Mouse (Mus musculus): ENCODE measurements around the gene Ptprn2.

Ptprn2 gene

DNA sequence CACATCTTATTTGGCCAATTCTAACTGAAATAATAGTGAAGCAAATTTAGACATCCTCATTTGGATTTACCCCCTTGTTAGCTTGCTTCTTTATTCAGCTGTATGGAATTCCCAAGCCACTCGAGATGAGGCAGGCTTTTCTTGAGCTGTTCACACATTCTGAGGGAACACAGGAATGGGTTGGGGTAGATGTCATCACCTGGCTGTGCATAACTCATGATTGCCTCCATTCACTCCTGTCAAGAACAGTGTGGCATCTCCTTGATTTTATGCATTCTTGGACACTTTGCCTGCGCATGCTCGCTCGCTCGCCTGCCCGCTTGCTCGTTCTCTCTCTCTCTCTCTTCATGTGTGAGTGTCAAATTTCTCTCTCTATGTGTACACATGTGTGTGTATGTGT is 573.5 kb downstream of the Ptprn2 start:
- no peak for DNase-seq

DNA sequence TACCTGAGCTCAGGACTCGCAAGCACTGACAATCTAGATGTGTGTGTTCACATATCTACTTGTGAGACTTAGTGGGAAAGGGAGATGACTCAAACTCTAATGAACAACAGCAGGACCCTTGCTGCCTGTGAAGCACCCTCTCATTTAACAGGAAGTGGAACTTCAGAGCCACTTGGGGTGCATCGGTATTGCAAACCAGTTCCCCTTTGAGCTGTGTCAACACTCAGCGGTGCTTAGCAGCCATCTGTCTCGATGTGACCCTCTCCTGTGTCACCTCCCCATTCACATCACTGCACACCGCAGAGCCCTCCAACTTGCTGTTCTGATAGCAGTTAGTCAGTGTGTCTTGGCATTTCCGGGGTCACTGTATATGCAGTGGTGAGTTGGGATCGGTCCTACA is 592.1 kb downstream of the Ptprn2 start:
- no peak for DNase-seq

DNA sequence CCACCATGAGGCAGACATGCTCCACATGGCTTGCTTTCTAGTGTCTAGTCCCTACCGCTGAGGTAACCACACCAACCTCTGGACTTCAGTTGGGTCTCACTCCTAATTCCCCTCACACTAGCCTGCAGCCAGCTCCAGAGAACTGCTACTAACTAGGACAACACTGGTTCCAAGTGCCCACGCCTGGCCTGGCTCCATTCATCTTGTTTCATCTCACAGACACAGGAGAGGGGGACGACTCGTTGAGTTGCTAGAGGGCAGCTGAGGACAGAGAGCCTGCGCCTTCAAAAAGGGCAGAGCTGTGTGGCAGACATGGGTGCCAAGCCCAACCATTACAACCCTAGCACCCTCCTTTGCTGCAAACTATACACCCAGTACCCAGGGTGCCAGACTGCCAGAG is 593.4 kb downstream of the Ptprn2 start:
- no peak for DNase-seq

DNA sequence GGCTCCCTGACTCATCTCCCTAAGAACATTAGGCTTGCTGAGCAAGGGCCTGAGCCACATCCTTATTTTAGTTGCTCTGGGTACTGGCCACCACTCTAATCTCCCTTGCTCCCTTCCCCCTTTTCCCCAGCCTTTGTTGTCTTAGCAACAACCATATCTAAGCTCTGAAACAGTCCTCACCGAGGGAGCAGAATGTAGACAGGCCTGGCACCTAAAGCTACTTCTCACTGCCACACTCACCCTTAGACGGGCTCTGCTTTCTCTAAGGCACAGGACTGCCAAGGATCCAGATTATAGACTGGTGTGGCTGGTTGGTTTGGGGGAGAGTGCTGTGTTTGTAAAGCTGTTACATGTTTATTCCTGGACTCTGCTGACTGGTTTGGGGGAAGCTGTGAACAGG is 594.2 kb downstream of the Ptprn2 start:
- no peak for DNase-seq

DNA sequence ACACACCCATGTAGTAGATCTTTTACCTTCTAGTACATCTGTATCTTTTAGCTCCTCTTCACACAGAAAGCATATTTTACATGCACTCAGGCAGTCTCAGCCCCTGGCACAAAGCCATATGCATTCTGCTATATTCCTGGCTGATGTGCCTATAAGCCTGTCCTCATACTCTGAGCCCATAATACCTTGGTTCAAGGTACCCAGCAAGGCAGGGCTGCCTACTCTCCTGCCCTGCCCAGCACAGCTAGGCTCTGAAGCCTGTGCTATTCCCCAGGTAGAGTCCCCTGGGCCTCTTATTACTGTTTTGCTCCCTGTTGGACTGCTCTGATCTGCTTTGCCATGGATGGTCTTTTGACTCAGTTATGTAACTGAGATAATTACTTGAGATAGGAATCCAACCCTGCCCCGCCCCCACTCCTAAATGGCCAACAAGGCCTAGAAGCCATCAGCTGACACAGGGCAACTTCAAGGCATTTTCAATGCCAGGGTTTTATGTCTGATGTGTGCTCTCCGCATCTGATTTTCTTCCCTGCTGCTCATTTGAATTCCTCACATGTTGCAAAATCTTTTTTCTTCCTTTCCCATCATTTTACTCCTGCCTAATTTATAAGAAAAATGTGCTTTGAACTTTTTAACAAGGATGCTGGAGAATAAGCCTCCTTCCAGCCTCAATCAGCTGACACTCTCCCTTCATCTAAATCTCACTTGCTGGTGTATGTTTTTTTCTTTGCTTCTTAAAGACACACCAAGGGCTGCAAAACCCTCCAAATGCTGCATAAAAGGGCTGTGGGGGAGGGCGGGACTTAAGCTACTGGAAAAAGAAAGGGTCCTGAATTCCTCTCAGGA is 598.6 kb downstream of the Ptprn2 start:
- no peak for DNase-seq

DNA sequence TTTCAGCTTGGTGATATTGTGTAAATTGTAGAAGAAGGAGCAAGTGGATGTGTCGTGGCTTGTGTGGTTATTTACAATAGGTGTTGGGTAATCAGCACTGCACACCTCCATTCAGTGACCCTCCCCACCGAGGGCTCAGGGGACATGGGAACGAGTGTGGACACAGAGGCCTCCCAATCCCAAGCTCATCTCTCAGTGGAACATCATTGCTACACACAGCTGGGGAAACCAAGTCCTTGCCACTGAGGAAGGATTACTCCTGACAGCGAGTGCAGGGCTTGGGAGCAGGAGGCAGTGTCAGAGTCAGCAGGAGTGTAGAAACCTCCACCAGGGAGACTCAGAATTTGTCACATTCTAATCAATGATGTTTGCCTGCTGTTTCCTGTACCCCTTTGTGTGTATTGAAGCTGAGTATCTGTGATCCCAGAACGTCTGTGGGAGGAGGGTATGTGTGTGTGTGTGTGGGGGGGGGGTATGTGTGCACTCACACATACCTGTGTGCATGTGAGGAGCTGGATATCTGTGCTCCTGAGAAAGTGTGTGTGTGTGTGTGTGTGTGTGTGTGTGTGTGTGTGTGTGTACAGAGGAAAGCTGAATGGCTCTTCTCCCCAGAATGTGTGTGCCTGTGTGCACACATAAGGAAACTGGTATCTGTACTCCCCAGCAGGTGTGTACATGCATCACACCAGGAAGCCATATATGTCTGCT is 599.3 kb downstream of the Ptprn2 start:
- DNase-seq = no peak

DNA sequence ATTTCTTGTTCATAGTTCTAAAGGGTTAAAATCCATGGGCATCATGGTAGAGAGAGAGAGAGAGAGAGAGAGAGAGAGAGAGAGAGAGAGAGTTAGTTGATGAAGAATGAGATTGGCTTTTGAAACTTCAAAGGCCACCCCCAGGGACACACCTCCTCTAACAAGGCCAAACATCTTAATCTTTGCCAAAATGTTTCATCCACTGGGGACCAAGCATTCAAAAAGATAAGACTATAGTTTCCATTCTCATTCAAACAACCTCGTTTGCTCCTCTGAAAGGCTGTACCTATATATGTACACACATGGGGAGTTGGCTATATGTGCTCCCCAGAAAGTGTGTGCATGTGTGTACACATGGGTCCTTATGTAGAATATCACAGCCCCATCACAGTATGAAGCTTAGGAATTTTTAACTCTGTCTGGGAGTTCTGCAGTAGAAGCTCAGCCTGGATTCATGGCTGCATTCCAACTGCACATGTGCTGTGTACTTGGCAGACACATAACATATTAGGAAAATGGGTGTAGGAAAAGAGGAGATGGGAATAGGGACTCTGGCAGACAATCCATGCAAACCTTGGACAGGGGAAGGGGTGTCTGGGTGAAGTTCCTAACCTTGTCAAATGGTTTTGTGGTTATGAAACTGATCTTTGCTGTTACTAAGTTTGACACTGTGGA is 600.3 kb downstream of the Ptprn2 start:
- no peak for DNase-seq

DNA sequence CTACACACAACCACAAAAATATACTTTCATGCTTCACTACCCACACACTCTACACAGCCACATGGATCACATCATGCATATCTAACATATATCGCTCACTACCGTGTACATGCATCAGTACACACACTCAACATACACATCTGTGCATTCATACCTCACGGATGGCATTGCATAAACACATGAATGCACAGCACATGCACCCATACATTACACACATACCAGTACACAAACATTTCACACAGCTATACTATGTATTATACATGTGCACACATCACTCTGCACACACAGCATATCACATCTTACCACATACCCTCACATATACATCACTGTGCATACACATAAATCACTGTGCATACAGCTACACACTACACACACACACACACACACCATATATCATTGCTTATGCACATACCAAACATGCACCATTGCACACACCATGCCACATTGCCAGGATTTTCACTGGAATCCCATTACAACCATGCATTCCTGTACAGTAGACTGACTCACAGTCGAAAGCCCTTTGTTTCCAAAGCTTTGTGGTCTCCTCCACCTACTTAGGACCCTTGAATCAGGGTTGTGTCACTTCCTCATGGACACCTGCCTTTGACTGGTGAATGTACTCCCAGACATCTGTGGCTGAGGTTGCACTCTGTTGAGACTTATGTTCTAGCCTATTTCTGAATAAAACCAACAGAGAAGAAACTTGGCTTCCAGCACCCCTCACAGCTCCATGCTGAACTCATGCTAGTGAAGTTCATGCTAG is 607.0 kb downstream of the Ptprn2 start:
- DNase-seq = no peak

DNA sequence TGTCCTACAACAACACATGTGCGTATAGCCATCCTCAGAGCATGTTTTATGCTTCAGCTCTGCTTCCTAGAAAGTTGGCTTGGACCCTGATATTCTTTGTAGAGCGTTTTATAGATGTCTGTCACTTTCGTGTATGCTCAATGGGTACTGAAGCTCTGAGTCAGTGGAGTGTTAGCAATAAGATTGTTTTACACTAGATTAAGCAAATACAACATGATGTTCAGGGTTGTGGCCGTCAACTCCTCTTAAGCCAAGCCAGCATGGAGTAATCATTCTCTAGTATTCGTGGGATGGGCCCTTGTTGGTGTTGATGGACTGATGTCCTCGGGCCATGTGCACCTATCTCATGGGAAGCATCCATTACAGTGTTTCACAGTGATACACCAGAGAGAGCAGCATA is 610.4 kb downstream of the Ptprn2 start:
- no peak for DNase-seq

DNA sequence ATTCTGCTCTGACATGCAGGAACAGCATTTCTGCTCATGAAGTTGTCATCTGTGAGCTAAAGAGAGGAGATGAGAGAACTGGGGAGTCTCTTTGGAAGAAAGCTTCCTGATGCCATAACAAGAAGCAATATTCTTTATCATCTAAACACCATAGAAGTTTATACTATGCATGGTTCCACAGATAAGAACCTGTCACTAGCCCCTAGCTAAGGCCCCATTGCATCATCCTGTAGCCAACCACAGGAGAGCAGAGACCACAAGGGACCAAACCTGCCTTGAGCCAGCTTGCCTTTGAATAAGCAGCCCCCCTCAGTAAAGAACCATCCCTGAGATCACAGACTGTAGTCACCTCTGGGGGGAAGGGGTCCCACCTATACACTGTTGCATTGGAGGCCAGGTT is 612.8 kb downstream of the Ptprn2 start:
- DNase-seq = no peak

DNA sequence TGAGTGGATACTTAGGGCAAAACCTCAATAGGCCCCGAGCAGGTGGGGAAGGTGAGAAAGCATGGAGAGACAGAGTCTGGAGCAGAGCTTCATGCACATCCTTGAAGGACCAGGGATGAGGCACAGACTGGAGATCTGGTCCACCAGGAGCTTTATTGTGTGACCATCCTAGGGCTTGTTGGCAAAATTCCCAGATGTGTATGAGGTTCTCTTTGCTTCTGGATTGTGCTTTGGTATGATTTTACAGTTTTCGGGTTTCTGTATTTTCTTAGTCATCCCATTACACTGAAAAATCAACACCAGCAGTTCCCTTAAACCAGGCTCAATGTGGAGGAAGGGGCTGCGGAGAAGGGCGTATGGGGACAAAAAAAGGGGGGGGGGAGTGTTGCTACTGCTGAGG is 621.2 kb downstream of the Ptprn2 start:
- DNase-seq = no peak

DNA sequence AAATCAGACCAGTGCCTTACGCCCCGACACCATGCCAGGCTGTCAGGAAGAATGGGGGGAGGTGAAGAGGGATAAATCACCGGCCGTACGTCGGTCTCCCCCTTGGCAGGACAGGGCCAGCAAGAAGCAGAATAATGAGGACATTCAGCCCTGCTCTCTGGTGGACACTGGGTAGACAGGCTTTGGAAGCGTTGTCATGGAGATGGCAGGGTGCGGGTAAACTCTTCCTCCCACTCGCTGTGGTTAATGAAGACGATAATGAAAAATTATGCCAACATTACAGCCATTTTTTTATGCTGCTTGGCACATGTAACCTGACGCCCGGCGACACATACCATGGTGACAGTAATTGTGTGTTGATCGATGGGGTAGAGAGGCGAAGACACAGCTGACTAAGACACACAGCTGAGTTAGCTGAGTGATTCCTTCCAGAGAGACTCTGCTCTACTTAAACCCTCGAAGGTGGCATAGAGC is 621.7 kb downstream of the Ptprn2 start:
- DNase-seq = no peak

DNA sequence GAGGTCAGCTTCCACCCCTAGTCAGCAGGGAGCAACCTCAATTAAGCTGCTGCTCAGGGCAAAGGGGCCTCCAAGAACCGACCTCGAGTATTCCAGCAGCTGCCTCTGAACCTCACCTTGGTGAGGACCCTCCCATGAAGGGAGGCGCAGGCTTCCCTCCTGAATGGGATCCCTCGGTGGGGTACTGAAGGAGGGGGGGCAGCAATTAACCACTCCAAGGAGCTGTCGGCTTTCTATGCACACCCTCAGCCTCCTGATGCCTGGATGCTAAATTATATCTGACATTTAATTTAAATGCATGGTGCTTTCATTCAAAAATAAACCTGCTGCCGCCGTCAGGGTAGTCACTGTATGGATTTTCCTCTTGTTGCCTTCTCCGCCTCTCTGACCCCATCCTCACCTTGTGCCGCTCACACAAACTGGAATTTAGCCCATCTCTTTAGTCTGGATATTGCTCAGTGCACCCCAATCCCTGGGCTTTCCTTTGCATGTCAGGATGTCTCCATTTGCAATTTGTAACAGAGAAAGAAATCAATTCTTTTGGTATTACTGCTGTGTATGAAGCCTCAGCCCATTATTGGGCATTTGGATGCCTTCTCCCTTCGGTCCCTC is 629.8 kb downstream of the Ptprn2 start:
- no peak for DNase-seq

DNA sequence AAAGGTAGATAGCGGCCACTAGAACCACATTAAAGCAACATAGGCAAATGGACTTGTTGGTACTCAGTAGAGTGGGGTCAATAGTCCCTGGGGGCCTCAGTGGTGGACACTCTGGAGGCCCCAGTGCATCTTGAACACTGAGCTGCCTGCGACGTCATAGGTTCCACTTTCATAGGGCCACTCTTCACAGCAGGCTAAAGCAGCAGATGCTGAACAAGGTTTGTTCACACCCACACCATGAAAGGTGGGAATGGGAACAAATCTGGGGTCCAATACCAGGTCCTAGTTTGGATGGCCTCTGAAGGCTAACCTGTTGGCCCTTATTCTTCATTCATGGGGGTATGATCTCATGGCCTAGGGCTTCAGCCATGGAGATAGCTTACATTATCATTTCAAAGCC is 641.6 kb downstream of the Ptprn2 start:
- no peak for DNase-seq

DNA sequence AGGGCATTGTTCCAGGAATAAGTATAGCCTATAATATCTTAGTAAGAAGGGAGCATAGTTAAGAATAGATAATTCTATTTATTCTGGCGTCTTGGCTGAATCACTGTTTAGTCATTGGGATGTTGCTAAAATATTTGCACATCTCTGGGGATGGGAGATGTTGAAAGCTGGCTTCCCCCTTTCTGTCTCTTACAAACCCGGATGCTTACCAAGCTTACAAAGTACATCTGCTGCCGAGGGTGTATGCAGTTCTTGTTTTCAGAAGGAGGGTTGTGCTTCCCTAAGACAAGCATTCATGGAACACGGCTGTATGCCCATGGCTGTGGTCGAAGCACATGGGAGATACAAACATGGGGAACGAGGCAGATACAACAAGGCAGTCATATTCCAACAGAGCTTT is 642.0 kb downstream of the Ptprn2 start:
- no peak for DNase-seq

DNA sequence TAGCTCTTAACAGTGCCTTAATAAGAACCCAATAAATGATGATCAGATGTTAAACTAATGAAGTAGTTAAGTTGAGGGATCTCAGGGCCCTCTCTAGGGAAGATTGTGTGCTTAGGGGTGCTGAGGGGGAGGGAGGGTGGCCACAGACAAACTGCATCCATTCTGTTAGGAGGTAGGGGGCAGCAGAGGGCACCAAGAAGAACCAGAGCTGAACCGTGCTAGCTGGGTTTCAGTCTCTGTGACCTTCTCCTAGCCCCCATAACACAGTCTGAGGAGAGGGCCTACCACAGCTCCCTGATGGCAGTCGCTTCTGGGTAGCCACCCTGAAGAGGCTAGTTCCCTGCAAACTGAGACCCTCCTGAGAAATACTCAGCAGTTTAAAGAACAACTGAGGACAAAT is 646.6 kb downstream of the Ptprn2 start:
- DNase-seq = peak; percentile 15

DNA sequence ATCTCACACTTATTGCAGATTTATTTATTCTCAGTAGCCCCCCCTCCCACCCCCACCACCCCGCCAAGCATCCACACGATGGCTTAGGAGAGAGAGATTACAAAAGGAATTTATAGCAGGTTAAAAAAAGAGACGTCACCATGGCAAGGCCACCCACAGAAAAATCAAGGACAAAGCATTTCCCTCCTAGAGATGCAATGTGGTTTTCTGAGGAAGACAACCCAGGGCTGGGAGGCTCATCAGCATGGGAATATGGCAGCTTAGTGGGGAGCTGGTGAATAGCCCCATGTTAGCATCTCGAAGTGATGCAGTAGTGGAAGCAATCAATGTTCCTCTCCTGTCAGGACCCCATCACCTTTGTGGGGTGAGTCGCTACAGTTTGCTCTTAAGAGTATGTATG is 649.7 kb downstream of the Ptprn2 start:
- DNase-seq = no peak

DNA sequence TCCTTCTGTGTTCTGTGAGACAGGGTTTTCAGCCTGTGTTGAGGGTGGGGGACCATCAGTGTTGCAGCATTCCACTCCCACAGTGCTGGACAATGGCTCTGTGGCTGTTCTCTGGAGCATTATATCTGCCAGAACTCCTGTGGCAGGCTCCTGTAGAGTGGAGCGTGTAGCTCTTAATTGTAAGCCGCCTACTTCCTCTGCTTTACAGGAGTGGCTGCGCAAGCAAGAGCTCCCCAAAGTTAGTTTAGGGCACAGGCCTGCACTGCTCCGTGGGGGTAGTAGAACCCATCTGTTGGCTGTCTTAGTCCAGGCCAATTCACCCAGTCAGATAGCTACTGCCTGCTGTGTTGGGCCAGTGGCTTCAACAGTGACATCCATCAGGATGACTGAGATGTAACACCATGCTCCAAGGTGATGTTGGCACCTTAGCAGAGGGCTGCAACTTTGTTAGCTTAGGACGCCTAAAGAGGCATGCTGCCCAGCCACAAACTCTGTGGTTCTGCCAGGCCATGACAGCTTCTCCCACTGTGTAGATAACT is 651.0 kb downstream of the Ptprn2 start:
- no peak for DNase-seq

DNA sequence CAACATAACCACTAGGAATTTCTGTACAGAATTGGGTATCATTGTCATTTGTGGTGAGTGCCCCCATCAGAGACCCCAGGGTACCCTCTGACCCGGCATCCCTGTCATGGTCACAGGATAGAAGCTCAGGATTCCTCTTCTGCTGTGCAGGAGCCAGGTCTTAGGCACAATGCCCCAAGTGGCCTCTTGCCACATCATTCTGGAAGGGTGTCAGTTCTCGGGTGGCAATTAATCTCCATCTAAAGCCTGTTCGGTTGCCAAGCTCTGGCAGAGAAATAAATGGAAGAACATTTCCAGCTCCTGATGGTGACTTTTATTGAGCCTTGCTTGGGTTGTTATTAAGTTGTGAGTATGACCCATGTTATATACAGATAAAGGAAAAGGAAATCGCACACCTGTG is 655.4 kb downstream of the Ptprn2 start:
- DNase-seq = no peak

DNA sequence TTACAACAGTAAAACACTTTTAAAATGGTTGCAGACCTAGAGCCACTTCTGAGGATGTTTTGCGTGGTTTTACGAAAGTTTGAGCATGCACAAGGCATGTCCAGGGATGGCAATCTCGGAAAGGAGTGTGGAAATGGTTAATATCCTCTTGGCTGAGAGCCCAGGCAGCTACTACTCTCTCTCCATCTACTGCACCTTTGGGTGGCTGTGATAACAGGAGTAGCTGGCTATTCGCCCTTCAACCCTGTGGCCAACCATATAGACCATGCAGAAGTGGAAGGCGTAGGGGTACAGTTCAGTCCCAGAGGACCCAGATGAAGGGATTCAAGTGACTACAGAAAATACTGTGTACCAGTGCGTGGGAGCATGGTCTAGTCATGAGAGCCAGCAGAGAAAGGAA is 655.9 kb downstream of the Ptprn2 start:
- no peak for DNase-seq

DNA sequence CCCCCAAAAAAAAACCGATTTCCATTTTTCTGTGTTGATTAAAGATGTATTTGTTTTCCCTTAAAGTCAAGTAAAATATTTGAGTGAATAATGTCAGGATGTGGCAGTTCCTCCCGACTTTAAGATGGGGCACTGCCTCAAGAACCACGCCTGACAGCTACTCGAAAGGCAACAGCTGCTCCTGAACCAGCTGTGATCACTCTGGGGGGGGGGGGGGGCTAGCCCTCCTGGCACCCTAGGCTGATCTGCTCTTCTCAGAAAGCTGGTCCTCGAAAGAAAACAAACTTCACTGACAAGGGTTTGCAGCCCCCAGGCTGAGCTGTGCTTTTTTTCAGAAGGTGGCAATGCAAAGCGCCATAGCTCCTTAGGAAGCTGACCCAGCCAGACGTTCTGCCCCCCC is 663.7 kb downstream of the Ptprn2 start:
- DNase-seq = no peak

All from liver (tissue).